Mouse (Mus musculus) heart, adult 2 months (tissue): ENCODE measurements at regions not wholly inside any gene's neighbourhood (a gene's known extent, or its start where the extent isn't known, plus 50 kb on each side); places are given as distances from the start of the nearest gene placed in this dataset.

ENCODE experiments used
- CTCF ChIP-seq: fragments of 200-600 bp; IDR thresholded peaks from 2 replicates; pipeline ENCODE4 v1.8.1; 2022; ENCODE audit warnings: antibody characterized with exemption, mild to moderate bottlenecking, moderate library complexity
- POLR2A ChIP-seq: fragments of 200-500 bp; IDR thresholded peaks from 2 replicates; pipeline ENCODE4 v1.6.1; 2011; ENCODE audit warnings: mild to moderate bottlenecking, low read depth, low read length, control low read depth; ENCODE audit not compliant: insufficient read depth

- TF ChIP-seq POLR2A (no peak), CTCF (no peak)
These were observed 113.9 kb upstream of the Zfhx3 start for GRCm38 (mm10) chr8:107828541-107828940.
